Mouse (Mus musculus) CD4-positive helper T cell, adult 2 months (primary cell): ENCODE data around the gene Duox2.

Experiments used
- DNase-seq: peaks from one replicate; pipeline ENCODE4 v3.0.0-alpha.2; 2012; ENCODE audit warnings: low read depth, missing footprints, low spot score

Gene Duox2

DNA sequence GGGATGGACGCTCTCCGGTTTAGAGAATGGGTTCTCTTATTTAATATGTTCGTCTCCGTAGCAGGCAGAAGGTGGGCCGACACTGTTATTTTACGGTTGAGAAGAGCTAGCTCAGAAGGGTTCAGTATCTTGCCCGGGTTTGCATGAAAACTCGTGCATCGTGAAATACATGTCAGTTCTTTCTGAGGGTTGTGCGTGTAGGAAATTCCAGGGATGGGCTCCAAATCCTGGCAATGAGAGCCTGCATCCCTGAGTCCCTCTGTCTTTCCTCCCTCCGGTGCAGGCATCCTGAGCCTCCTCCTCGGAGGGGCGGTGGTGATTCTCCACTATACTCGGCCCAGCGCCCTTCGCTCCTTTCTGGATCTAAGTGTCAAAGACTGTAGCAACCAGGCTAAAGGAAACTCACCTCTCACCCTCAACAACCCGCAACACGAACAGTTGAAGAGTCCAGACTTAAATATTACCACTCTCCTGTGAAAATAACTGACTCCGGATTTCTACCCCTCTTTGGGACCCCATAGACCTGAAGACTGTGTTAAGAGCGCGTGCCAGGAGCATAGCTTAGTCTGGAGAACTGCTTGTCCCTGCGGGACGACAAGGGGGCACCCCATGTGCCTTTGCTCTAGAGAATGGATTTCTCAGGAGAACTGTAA lies 3.8 kb upstream of the Duox2 start:
- no peak for DNase-seq

GRCm38 (mm10) chr2:122301081-122301920 lies 3.1 kb upstream of the Duox2 start:
- DNase-seq, result peak; percentile 52

GRCm38 (mm10) chr2:122300656-122301020 lies 2.4 kb upstream of the Duox2 start:
- no peak for DNase-seq

DNA sequence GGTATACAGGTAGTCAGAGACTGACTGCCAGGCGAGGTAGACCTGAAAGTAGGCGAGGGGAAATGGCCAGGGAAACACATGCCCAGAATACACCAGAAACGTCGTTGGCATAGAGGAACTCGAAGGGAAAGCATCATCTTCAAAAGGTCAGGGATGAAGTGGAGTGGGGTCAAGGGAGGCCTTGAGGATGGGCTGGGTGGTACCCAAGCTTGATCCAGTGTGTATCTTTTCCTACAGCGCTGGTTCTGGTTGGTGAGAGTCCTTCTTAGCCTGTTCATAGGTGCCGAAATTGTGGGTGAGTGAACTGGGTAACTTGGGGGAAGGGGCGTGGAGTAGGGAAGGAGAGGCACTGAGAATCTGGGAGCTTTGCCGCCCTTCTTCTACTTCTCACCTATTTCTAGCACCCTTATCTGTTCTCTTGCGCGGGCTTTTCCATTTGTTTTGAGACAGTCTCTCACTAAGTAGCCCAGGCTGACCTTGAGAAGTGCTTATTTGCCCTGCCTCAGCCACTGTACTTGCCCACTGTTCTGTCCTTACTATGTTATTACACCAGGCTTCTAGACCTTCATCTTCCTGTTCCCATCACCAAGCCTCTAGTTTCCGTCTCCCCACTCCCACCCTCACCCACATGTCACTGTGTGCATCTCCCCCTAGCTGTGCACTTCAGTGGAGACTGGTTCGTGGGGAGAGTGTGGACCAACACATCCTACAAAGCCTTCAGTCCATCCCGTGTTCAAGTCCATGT lies 1.8 kb upstream of the Duox2 start:
- DNase-seq, result no peak

DNA sequence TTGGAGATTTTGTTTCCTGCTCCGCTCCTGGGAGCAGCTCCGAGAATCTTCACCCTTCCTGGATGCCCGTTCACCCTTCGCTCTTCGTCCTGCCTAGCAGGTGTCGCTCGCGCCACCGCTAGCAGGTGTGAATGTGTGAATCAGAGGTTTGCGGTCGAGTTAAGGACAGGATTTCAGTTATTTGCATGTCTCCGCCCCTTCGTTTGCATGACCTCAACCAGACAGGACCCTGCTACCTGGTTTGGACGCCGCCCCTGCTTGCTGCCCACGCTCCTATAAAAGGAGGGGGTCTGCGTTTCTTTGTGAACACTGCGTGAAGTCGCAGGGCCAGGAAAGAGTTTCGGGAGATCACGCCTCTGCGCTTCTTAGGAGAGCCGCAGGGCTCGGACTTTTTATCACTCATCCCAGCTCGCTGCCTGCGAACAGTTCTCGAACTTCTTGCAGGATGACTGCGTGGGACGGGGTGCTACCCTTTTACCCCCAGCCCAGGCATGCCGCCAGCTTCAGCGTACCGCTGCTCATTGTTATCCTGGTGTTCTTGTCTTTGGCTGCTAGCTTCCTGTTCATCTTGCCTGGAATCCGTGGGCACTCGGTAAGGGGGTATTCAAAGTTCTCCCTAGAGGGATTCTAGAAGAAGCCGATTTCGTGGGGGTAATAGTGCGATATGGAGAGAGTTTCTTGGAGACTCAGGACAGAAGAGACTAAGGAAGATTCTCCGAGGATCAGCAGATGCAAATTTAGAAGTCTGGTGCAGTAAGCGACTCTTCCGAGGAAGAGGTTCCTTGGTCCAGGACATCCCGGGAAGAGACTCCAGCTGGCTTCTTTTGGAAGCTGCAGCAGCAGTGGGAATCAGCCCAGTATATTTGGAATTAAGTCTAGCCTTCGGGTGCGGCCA lies 594 bp upstream of the Duox2 start, which contains the start of gene Duoxa2:
Duoxa2 (plus strand) TSS at position 305 of the 895 bp plus-strand sequence.
- DNase-seq, result peak; percentile 64

DNA sequence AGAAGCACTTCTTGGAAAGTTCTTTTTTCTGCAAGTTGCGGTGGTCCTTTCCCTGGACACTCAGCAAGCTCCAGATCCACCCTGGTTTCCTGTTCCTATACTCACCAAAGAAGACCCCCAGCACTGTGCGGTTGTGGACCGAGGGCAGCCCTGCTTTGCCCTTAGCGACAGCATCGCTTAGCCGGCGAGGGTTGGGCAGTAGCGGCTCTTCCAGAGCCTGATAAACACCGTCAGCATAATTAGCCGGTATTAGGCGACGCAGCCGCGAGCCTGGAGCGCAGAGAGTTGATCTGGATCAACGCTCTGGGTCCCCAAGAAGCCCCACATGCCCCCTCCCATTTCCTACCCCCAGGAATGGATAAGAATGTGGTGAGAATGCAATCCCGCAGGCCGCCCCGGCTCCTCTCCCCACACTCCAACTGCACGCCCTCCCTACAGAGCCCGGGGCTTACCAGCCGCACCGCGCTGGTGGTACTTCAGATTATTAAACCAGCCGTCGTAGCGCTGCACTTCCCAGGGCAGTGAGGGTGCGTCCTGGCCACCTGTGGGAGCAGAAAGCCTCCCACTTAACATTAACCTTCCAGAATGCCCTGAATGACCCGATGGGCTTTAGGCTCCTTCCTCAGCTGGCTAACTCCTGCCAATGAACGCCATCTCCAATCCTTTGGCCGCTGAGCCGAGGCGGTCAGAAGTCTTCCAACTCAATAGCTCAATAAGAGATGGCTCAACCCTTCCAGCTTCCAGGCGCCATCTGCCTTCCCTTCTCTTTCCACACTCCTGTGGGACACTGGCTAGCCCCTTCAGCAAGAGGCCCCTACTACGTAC lies 766 bp downstream of the Duox2 start:
- no peak for DNase-seq

DNA sequence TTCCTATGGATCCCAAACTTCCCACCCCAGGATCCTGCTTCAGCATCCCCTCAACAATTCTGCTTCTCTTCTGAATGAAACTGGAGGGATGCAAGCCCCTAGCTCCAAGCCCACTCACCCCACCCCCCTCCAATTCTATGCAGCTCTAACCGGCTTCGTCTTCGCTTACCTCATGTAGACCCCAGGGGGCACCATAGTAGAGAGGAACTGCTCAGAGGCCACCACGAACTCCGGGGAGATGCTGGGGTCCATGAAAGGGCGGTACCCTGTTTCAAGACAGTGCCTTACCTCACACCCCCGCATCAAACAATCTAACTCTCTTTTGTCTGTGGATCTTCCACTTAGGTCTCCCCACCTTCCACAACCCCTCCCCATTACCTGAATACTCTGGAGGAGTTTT lies 3.3 kb downstream of the Duox2 start:
- no peak for DNase-seq

DNA sequence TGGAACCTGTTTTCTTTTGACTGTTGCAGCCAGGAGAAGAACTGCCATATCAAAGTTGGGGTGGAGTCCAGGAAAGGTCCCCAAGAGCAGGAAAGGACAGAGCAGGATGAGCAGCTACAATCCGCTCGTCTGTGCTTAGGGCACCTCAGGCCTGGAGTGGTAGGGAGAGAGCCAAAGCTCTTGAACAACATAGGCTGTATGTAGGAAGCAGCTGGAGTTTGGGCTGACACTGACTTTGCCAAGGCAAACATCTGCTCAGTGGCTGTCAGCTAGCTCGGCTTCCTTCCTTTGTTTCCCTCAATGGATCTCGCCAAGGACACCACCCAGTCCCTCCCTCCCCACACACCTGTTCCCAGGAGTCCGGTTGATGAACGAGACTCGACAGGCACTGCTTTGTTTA lies 12.1 kb downstream of the Duox2 start:
- DNase-seq, result no peak

DNA sequence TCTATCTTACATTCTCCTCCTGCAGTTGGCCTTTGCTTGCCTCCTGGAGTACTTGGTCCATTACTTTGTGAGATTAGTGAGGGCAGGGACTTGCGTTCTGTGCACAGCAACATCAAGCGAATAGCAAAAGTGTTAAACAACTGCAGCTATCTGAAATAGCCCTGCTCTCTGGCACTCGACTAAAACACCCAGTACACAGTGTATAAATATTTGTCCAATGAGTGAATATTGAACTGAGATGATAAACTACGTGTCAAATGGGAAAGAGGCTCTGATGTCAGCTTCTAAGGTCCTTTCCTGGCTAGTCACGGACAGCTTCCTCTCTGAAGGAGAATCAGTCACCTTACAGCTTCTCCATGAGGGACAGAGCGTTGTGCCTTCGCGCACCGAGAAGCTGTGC lies 14.2 kb downstream of the Duox2 start:
- no peak for DNase-seq

GRCm38 (mm10) chr2:122278769-122279168 lies 19.5 kb downstream of the Duox2 start:
- DNase-seq, result no peak

- no peak for DNase-seq
These were observed 31.6 kb downstream of the Duox2 start for GRCm38 (mm10) chr2:122266407-122267193.

GRCm38 (mm10) chr2:122264690-122265089 lies 33.6 kb downstream of the Duox2 start:
- DNase-seq, result no peak

DNA sequence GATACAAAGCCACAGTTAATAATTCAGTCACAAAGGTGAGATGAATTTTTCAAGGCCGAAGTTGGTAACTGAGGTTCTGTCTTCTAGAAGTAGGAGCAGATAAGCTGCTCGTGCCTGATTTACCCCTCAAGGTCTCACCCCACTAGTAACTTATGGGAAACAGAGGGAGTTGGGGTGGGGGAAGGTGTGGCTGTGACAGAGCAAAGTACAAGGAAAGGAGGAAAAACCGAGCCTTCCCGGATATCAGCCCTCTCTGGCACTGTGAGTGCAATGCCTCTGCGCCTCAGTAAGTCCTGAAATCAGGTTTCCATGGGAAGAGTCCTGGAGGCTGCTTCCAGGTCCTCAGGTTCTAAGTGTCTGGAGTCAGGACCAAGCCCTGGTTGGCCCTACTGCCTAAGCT lies 37.5 kb downstream of the Duox2 start:
- no peak for DNase-seq

- no peak for DNase-seq
These were observed 42.3 kb downstream of the Duox2 start for GRCm38 (mm10) chr2:122255997-122256396.

- no peak for DNase-seq
These were observed 50.5 kb downstream of the Duox2 start for GRCm38 (mm10) chr2:122247786-122248185.

DNA sequence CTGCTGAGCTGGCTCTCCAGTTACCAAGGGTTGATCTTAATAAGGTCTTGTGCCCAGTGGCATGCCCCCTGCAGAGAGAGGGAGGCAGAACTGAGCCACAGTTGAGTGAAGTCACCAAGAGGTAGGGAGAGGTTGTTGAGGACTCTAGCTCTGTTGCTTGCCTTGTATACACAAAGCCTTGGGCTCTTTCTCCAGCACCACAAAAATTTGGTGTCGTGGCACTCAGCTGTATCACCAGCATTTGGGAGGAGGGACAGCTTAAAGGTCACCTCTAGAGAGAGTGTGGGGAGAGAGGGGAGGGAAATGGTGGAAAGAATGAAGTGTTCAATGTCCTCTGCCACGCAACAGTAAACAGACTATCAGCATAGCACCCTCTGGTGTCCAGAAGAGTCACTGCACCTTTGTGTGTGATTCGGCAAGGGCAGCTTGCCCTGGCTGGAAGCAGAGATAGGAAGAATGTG lies 54.5 kb downstream of the Duox2 start:
- peak; percentile 71 for DNase-seq

- DNase-seq, result no peak
These were observed 56.3 kb downstream of the Duox2 start for GRCm38 (mm10) chr2:122241935-122242334.

GRCm38 (mm10) chr2:122241226-122241625 lies 57.0 kb downstream of the Duox2 start:
- DNase-seq, result no peak

DNA sequence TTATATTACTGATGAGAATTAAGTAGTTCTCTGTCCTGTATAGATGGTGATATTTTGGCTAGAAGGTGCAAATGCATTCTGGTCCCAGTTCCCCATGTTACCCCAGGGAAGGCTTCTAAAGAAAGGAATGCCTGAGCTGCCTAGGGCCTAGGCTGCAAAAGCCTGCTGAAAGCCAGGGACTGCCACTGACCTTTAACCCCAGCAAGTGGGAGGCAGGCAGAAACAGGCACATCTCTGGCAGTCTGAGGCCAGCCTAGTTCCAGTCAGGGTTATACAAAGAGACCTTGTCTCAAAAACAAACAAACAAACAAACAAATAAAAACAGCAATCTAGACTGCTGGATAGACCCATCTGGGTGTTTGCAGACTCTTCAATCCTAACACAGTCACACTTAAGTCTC lies 57.5 kb downstream of the Duox2 start:
- DNase-seq, result no peak
